In the genomic region with DNA sequence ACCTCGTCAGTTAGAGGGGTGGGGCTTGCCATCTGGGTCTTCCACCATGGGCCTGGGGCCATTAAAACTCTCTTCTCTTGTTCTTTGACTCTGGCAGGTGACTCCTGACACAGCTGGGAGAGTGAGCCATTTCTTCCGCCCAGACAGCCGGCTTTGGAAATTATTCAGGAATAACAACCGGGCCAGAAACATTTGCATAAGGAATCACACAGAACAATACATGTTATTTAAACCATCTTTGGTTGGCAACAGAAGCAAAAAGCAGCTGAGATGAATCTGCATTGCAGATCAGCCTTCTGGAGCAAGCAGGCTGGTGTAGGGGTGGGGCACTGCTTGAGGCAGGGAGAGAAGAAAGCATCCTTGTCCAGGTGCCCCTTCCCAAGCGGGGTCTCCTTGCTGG, we compare ENCODE assay signal across 12 mouse cellular contexts.
A peak's percentile ranks its signal among the peaks of the same experiment; 100 is the strongest.
DNase-seq lines count a peak whose midpoint lies in the region; ATAC-seq and TF ChIP-seq lines count a peak whose summit lies in the region.
"Had no signal": no experiment of that assay in that cellular context is flagged by ENCODE, and none has a peak within 500 bp of the region (broad histone marks: within the 10 kb centered on the region; RNA-seq: fewer than 3 reads in every experiment).

No protein-coding gene starts in this region.

- no peak overlapping the region for H3K9ac ChIP-seq in embryonic facial prominence, embryonic 14.5 days (ENCODE audit: low read depth, low read length)
- H3K9ac ChIP-seq in forebrain, embryonic 14.5 days (ENCODE audit: low read length) = no peak overlapping the region
- no peak overlapping the region for H3K9ac ChIP-seq in midbrain, embryonic 16.5 days (ENCODE audit: low read depth, low read length)
- H3K9ac ChIP-seq: heart, embryonic 13.5 days; limb, embryonic 12.5 days had no signal

- ATAC-seq in embryonic facial prominence, embryonic 14.5 days (ENCODE audit: low read depth) = no peak
- ATAC-seq in forebrain, embryonic 14.5 days = peak; percentile 94
- ATAC-seq in midbrain, embryonic 16.5 days = peak; percentile 71

- H3K4me3 ChIP-seq in embryonic facial prominence, embryonic 14.5 days (ENCODE audit: low read depth, low read length) = no peak overlapping the region
- no peak overlapping the region for H3K4me3 ChIP-seq in embryonic facial prominence, embryonic 10.5 days
- no peak overlapping the region for H3K4me3 ChIP-seq in forebrain, embryonic 14.5 days (ENCODE audit: low read depth, low read length)
- H3K4me3 ChIP-seq in layer of hippocampus, adult 2 months = no peak overlapping the region
- H3K4me3 ChIP-seq in midbrain, embryonic 16.5 days (ENCODE audit: low read depth, low read length) = no peak overlapping the region
- H3K4me3 ChIP-seq: heart, embryonic 13.5 days; limb, embryonic 12.5 days had no signal

- intact Hi-C loops in gastrocnemius, postnatal 14 days (cut with DNase I; ENCODE audit: low total_unique reads) = no loop called here

- WGBS in embryonic facial prominence, embryonic 14.5 days = 64% methylated on average over 5 of the region's 5 CpGs
- 76% methylated on average over 5 of the region's 5 CpGs for WGBS in embryonic facial prominence, embryonic 10.5 days
- WGBS in forebrain, embryonic 14.5 days = 13% methylated on average over 5 of the region's 5 CpGs
- 18% methylated on average over 5 of the region's 5 CpGs for WGBS in midbrain, embryonic 16.5 days

- no peaks in the 10 kb centered on the region for H3K27me3 ChIP-seq in embryonic facial prominence, embryonic 14.5 days (replicated peaks; ENCODE audit: control insufficient read depth, insufficient read depth, low read length)
- no peaks in the 10 kb centered on the region for H3K27me3 ChIP-seq in embryonic facial prominence, embryonic 10.5 days (replicated peaks; ENCODE audit: low read depth, poor library complexity, severe bottlenecking)
- no peaks in the 10 kb centered on the region for H3K27me3 ChIP-seq in forebrain, embryonic 14.5 days (replicated peaks; ENCODE audit: control insufficient read depth, insufficient read depth, low read length)
- H3K27me3 ChIP-seq in midbrain, embryonic 16.5 days (ENCODE audit: control insufficient read depth, insufficient read depth, low read depth, low read length) = no peaks in the 10 kb centered on the region
- H3K27me3 ChIP-seq: heart, embryonic 13.5 days; limb, embryonic 12.5 days had no signal

- no peak overlapping the region for H3K27ac ChIP-seq in embryonic facial prominence, embryonic 14.5 days (replicated peaks; ENCODE audit: low read depth, low read length)
- H3K27ac ChIP-seq in embryonic facial prominence, embryonic 10.5 days (replicated peaks) = no peak overlapping the region
- peak overlapping the region; percentile 45 for H3K27ac ChIP-seq in forebrain, embryonic 14.5 days (ENCODE audit: low read depth, low read length)
- H3K27ac ChIP-seq in layer of hippocampus, adult 2 months = peak overlapping the region; percentile 64; the same call in 1 of the 2 replicates
- 0 out of 2 replicates have a peak overlapping the region, but pooled peaks have one; percentile 29 for H3K27ac ChIP-seq in midbrain, embryonic 16.5 days (ENCODE audit: low read length)
- H3K27ac ChIP-seq: heart, embryonic 13.5 days; limb, embryonic 12.5 days; macrophage had no signal

- no peak for TF ChIP-seq CTCF in layer of hippocampus, adult 2 months (conservative IDR thresholded peaks at IDR 0.05)

- no peak overlapping the region for H3K4me2 ChIP-seq in embryonic facial prominence, embryonic 14.5 days (ENCODE audit: low read depth, low read length)
- H3K4me2 ChIP-seq in forebrain, embryonic 14.5 days (ENCODE audit: low read length) = no peak overlapping the region
- no peak overlapping the region for H3K4me2 ChIP-seq in midbrain, embryonic 16.5 days (ENCODE audit: low read length)
- H3K4me2 ChIP-seq: heart, embryonic 13.5 days; limb, embryonic 12.5 days had no signal

- peak; percentile 54 for DNase-seq in embryonic facial prominence, embryonic 14.5 days (ENCODE audit: low spot score)
- no peak for DNase-seq in embryonic facial prominence, embryonic 10.5 days (ENCODE audit: low spot score)
- peak; percentile 90 for DNase-seq in forebrain, embryonic 14.5 days (ENCODE audit: low spot score)
- peak; percentile 53 to 66 for DNase-seq in layer of hippocampus, adult 2 months (ENCODE audit: low spot score in 2 of 2)
- no peak for DNase-seq in adrenal gland, adult (ENCODE audit: inconsistent age in 2 of 2, low spot score in 1 of 2)
- no peak for DNase-seq in gastrocnemius, postnatal 14 days
- no peak for DNase-seq in thymus, postnatal 36 days
- DNase-seq: kidney, adult 18-20 months had no signal

- H3K4me1 ChIP-seq in embryonic facial prominence, embryonic 14.5 days (ENCODE audit: control insufficient read depth, insufficient read depth, low read length) = no peaks in the 10 kb centered on the region
- H3K4me1 ChIP-seq in embryonic facial prominence, embryonic 10.5 days = 0 out of 2 replicates have a peak, but pooled peaks cover 4% of the 10 kb centered on the region
- H3K4me1 ChIP-seq in forebrain, embryonic 14.5 days (ENCODE audit: control insufficient read depth, insufficient read depth, low read length) = peaks cover 16% of the 10 kb centered on the region
- peaks cover 2% of the 10 kb centered on the region; the same call in 1 of the 2 replicates for H3K4me1 ChIP-seq in midbrain, embryonic 16.5 days (ENCODE audit: control insufficient read depth, insufficient read depth, low read length)

- no peaks in the 10 kb centered on the region for H3K36me3 ChIP-seq in embryonic facial prominence, embryonic 14.5 days (ENCODE audit: control insufficient read depth, insufficient read depth, low read length)
- no peaks in the 10 kb centered on the region for H3K36me3 ChIP-seq in embryonic facial prominence, embryonic 10.5 days (replicated peaks)
- H3K36me3 ChIP-seq in forebrain, embryonic 14.5 days (ENCODE audit: control insufficient read depth, insufficient read depth, low read length) = no peaks in the 10 kb centered on the region
- no peaks in the 10 kb centered on the region for H3K36me3 ChIP-seq in midbrain, embryonic 16.5 days (ENCODE audit: control insufficient read depth, insufficient read depth, low read length)
- H3K36me3 ChIP-seq: heart, embryonic 13.5 days; limb, embryonic 12.5 days had no signal

- no peaks in the 10 kb centered on the region for H3K9me3 ChIP-seq in embryonic facial prominence, embryonic 14.5 days (ENCODE audit: control insufficient read depth, low read length)
- H3K9me3 ChIP-seq in embryonic facial prominence, embryonic 10.5 days = no peaks in the 10 kb centered on the region
- H3K9me3 ChIP-seq in forebrain, embryonic 14.5 days (replicated peaks; ENCODE audit: control insufficient read depth, low read length) = no peaks in the 10 kb centered on the region
- no peaks in the 10 kb centered on the region for H3K9me3 ChIP-seq in midbrain, embryonic 16.5 days (replicated peaks; ENCODE audit: control insufficient read depth, low read length, poor library complexity, severe bottlenecking)
- H3K9me3 ChIP-seq: heart, embryonic 13.5 days; limb, embryonic 12.5 days had no signal

Comparison
In these comparisons a context has a peak if more than half of its experiments do, and no peak if none do; other contexts are left out.
1. DNase-seq: peak in embryonic facial prominence, embryonic 14.5 days (single experiment), forebrain, embryonic 14.5 days (single experiment) and layer of hippocampus, adult 2 months (2 of 2); none in embryonic facial prominence, embryonic 10.5 days (single experiment), adrenal gland, adult (0 of 2), gastrocnemius, postnatal 14 days (single experiment) and thymus, postnatal 36 days (0 of 2).
2. H3K27ac ChIP-seq: peak in forebrain, embryonic 14.5 days (single experiment), layer of hippocampus, adult 2 months (single experiment) and midbrain, embryonic 16.5 days (single experiment); none in embryonic facial prominence, embryonic 14.5 days (single experiment) and embryonic facial prominence, embryonic 10.5 days (single experiment).